Mouse (Mus musculus): ENCODE results near the gene Cd47.

Gene Cd47

DNA sequence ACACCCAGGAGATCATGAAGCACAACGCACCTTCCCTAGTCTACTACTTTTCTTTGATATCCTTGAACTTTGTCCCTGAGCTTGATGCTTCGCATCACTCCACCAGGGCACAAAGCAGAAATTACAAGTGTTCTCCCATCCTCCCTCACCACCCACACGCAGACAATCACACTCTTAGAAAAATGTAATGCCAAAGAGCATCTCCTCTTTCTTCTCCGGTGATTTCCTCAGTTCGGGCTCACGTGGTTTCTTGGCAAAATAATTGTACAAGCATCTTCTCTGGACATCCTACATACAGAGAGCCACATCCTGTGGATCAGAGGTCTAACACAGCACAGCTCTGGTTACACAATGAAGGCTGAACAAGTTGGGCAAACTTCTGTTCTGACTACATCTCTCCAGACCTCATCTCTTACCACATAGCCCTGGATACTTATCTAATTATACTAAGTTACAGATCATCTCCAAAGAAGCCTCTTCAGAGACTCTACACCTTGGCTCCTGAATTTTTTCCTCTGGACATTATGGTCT, 36.4 kb downstream of the Cd47 start:
- no peak for DNase-seq

DNA sequence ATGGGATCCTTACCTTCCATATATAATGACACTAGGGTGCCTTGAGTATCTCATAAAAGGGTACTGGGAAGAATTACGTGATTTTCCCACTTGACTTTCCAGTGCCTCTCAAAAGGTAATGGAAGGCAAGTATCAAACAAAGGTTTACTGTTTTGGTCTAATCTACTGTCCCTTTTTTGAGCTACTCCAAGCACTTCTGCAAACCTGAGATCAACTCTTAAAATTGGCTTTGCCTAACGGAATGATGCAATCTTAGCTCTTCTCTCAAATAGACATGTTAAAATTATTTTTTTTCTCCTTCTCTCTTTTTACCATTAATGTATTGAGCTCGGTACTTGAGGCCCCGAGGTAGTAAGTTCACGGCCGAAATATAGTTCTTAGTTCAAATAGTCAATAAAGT, 38.6 kb downstream of the Cd47 start:
- DNase-seq, result no peak

GRCm38 (mm10) chr16:49839681-49840535, 39.6 kb downstream of the Cd47 start:
- peak; percentile 26 to 30 for DNase-seq

GRCm38 (mm10) chr16:49843723-49844122, 43.4 kb downstream of the Cd47 start:
- DNase-seq, result no peak

DNA sequence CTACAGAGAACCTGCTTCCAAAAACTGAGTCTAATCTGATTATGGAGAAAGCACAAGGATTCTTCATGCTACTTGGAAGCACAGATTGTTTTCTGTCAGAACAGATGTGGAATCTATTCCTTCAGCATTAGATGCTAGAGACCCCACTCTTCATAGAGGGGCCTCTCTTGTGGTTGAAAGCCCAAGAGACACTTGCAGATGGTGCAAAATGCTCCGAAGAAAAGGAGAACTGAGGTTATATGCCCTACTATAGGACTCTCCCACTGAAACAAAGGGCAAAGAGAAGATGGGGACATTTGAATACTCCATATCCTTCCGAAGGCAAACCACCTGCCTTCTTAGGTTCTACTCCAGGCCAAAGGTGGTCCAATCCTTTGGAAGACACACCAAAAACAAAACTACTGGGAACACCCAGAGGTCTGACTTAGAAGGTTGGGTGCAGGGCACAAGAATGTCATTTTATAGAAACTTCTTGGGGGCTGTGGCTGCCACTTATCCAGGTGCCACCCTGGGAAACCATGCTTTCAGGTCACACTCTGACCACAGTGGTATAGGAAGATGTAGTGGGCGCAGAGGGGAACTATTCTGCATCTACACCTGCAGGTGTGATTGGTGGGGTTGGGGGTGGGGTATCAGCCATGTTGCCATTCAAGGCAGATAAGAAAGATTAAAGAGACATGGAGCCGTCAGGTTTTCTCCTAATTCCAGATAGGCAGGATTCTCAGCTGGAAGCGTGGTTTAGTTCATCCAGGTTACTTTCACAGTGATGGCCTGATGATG, 47.1 kb downstream of the Cd47 start:
- DNase-seq, result no peak

GRCm38 (mm10) chr16:49848651-49849050, 48.3 kb downstream of the Cd47 start:
- DNase-seq, result no peak

- no peak for DNase-seq
Measured at GRCm38 (mm10) chr16:49852940-49853339, 52.6 kb downstream of the Cd47 start.

- DNase-seq, result no peak
Measured at GRCm38 (mm10) chr16:49853633-49854032, 53.3 kb downstream of the Cd47 start.

DNA sequence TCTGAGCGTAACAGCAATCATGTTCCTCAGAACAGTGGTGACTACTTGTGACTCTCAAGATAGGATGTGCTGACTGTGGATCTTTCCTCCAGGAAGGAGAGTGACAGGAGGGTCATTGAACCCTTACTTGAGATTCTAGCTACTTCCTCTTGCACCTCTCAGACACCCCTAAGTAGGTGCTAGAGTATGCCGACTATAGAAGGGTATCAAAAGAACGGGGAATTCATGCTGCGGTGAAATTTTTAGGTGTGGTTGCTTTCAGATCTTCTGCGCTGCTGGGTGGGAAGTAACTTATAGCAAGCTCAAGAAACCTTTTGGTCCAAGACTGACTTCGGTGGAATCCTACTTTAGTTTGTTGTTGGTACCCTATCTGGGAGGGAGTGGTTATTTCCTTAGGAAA, 53.9 kb downstream of the Cd47 start:
- DNase-seq, result no peak

DNA sequence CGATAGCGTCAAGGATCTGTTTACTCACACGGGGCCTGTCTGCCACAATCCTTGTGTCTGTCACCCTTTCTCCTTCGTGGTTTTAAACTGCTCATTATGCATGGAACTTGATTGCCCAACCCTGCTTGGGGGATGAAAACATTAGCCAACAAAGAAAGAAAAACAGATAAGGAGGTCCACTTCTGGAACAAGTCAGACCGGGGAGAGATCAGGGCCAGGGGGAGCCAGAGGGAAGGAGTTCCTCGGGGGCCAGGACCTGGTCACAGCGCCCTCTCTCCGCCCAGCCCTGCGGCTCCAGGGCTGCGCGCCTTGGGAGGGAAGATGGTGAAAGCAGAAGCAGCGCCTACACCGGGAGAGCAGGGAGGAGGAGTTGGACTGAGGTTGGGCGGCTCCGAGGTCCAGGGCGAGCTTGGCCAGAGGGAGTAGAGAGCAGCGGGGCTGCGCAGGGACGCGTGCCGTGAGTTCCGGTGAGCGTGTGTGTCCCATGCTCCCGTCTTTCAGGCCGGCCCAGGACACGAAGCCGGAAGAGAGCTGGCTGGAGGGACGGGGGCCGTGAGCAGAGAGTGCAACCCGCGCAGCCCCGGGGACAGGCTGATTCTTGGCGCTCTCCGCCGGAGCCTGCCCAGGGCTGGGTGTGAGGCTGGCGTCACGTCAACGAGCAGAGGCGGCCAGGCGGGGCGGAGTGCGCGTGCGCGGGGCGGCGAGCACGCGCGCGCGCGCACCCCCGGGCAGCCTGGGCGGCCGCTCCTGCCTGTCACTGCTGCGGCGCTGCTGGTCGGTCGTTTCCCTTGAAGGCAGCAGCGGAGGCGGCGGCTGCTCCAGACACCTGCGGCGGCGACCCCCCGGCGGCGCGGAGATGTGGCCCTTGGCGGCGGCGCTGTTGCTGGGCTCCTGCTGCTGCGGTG, 54.9 kb downstream of the Cd47 start:
- DNase-seq, result peak; percentile 93 to 94

- peak in 1 of 2 experiments; percentile 30 for DNase-seq
Measured at GRCm38 (mm10) chr16:49855836-49856503, 55.6 kb downstream of the Cd47 start.

DNA sequence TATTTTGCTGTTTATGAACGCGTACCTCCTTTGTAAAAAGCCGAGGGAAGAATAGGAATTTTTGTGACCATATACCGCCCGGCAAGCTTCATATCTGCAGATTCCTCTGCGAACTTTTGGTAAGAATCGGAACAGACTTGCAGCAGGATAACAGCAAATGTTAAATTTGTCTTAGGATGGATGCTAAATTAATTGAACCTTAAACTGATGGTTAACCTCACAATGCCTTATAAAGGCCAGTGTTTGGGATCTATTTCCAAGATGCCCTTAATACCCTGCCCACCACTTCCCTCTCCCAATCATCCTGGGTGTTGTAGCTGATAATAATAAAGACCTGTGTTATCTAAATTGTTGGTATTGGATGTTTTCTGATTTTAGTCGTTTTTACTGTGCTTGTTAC, 56.3 kb downstream of the Cd47 start:
- DNase-seq, result no peak

DNA sequence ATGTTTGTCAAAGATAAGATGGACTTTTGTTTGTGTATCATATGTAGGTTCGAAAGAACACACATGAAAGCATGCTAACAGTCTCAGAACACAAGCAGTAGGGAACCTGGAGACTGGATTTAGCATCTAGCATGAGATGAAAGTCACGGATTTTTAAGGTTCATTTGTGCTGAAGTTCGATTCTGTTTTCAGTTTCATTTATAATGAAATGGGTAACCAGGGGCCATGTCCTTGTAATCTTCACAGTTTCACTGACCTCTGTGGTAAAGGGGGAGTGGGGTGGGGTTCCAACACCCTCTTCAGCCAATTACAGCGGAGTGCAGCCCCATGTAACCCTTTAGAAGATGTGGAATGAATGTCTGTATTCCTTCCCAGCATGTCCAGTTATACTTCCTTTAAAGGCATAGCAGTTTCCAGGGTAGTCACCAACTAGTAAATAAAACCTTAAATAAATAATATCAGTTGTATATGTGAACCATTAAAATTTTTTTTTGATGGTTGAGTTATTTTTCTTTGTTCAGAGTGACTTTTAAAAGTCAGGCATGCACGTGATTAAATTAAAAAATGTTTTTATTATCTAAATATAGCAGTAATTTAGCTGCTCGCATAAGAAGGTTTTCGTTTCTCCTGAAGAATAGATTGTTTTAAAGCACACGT, 57.3 kb downstream of the Cd47 start:
- peak; percentile 24 to 28 for DNase-seq

DNA sequence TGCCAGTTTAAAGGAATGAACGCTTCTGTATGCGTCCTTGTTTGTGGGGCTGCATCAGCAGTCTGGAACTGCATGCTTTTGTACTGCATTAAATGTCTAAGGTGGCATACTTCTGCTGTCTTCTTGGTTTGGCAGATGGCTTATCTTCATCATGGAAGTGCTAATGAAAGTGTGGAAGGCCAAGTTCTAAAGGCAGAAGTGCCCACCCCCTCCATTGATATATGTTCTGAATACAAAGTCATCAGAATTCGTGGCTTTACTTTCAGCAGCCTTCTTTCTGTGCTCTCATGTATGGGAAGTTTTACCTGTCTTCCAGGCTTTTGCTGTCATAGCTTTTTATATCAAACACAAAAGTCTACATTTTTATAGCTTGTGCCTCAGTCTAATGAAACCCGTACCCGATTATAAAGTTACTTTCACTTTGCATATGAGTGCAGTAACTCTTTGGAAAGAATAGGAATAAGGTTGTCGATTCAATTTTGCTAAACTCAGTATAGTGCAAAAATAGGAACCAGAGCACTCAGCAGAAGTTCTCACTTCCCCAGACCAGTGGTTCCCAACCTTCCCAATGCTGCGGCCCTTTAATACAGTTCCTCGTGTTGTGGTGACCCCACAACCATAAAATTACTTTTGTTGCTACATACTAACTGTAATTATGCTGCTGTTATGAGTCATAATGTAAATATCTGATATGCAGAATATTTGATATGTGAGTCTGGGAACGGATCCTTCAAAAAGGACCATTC, 58.0 kb downstream of the Cd47 start:
- no peak for DNase-seq

- peak in 1 of 2 experiments; percentile 21 for DNase-seq
Measured at GRCm38 (mm10) chr16:49858907-49859853, 58.8 kb downstream of the Cd47 start.

DNA sequence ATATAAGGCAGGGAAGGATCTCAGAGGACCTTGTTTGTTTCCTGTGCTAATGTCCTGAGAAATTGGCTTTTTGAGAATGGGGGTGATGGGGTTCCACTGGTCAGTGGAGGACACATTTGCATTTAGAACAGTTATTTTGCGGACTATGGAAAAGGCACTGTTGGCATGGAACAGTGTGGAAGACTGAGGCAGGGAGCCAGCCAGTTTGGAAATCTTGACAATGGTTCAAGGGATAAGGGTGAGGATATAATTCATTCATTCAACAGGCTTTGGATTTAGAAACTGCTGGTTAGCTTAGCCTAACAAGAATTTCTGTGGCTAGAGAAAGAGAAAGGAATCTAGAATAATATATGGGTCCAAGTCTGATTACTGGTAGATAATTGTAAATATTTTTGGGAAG, 61.7 kb downstream of the Cd47 start:
- DNase-seq, result no peak

- no peak for DNase-seq
Measured at GRCm38 (mm10) chr16:49866617-49867016, 66.3 kb downstream of the Cd47 start.

- DNase-seq, result no peak
Measured at GRCm38 (mm10) chr16:49868278-49868677, 67.9 kb downstream of the Cd47 start.

DNA sequence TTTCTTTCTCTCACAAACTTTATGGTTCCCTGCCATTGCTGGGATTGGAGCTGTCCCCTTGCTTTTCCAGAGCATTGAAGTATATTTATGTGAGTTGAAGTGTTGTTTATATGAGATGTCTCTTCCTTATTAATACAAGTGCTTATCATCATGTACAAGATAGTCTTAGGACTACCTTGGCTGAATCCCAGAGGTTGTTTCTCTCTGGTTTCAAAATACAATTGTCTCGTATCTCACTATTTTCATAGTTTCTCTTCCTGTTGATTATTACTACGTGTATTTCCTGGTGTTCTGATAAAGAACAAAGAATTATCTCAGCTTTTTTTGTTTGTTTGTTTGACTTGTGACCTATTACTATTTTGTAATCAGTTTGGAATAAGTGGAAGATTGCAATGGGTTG, 73.6 kb downstream of the Cd47 start:
- no peak for DNase-seq

DNA sequence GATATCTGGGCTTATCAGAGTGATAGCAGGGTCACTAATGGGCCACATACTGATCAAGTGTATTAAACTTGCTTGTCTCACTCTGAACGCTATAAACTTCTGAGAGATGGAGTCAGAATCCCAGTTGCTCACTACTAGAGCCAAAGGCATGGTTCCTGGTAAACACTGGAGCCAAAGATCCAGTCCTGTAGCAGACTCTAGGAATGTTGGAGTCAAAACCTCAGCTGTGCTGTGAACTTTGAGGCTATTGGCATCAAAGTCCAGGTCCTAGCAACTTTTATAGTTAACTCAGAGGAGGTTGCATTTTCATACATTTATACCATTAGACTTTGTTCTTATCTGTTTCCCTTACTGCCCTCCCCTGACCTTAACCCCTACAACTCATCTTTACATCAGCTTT, 74.2 kb downstream of the Cd47 start:
- no peak for DNase-seq

Measured in kidney, postnatal 36 days (tissue).